Mouse (Mus musculus): Measurements from ENCODE around the gene Mtif3.
A peak's percentile ranks its signal among the peaks of the same experiment; 100 is the strongest.

The Mtif3 gene

DNA sequence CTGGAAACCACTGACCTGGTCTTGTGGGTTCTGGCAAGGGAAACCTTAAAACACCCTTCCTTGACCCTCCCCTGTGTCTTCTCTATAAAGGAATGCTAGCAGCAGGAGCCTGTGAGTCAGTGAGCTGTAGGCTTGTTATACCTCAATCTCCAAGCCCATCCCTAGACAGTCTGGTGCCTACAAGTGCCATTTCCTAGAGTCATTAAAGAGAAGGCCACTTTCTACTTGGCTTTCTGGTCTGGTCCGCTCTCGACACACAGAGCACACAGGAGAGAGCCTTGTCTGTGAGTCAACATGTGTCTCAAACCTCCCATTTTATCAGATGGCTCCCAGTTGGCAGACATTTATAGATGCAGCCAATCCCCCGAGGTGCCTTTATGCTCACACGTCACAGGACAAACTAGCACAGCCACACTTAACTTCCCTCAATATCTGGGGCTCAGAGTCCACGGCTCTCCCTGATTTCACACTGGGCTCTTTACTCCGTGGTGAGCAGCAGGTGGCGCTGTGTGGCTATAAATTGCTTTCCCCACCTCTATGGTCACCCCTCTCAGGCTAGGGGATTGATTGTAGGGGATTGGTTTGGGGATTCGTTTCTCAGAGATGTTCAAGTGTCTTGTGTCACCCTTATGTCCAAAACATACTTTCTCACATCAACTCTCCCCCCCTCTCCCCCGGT is 49.4 kb downstream of the Mtif3 start:
- DNase-seq, result peak in 1 of 2 experiments; percentile 9

DNA sequence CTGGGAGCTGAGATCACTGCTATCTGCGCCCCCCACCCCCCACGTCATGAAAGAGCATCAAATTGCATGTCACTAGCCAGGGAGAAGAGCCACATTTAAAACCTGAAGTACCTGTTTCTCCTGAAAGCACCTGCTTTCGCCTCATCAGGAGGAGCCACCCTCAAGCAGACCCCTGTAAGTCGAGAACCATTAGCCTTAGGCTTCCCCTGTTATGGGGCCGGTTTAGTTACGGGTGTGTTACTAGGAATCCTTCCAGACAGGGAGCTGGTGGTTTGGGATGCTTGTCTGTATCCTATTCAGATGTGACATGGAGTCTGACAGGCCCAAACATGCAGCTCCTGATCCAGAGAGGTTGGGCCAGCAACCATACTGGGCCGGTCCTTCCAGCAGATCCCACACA is 50.2 kb downstream of the Mtif3 start:
- DNase-seq, result no peak

DNA sequence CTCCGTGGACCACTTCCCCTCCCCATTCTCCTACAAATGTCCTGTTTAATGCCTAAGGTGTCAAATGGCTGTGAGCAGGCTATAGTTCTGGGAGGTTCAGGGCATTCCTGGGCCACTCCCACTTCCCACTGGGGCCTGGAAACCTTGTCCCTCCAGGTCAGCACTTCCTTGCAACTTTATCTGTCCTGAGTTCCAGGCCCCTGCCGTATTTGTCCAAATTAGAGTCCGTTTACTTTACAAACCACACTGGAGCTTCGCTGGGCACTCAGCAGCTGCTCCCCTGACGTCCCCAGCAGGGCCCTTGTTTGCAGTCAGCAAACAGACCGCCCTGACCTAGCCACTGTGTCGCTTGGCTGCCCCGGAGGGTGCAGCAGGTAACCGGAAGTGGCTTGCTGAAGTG is 51.4 kb downstream of the Mtif3 start:
- no peak for DNase-seq

DNA sequence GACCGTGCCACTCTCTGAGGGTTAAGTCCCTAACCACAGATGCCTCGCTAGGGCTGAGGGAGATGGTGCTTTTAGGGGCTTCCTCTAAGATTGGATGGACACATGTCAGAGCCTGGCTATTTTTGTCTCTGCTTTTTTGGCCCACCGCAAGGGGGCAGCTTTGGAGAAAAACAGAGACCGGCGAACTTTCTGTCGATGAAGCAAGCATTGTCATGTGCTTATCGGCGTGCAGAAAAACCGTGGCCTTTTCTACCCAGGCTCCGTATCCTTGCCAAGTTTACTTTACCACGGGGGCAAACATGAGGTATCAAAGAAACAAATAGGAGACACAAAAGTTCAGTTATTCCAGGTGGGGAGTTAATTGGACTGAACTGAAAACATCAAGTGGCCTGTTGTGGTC is 55.0 kb downstream of the Mtif3 start:
- DNase-seq, result no peak

DNA sequence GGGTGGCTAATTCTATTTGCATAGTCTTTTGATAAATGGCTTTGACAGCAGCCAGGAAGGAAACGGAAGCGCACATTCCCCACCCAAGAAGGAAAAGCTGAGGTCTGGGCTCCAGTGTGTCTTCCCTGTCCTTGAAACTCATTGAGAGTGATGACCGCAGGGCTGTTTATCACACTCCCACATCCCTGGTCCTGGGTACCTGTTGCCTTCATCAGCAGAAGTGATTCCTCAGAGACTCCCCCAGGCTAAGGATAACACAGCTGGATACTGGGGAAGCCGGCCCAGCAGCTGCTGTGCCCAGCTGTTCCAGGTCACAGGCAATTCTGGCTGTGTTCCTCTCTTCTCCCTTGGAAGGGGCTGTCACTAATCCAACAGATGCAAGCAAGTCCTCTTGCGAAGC is 56.1 kb downstream of the Mtif3 start:
- no peak for DNase-seq

DNA sequence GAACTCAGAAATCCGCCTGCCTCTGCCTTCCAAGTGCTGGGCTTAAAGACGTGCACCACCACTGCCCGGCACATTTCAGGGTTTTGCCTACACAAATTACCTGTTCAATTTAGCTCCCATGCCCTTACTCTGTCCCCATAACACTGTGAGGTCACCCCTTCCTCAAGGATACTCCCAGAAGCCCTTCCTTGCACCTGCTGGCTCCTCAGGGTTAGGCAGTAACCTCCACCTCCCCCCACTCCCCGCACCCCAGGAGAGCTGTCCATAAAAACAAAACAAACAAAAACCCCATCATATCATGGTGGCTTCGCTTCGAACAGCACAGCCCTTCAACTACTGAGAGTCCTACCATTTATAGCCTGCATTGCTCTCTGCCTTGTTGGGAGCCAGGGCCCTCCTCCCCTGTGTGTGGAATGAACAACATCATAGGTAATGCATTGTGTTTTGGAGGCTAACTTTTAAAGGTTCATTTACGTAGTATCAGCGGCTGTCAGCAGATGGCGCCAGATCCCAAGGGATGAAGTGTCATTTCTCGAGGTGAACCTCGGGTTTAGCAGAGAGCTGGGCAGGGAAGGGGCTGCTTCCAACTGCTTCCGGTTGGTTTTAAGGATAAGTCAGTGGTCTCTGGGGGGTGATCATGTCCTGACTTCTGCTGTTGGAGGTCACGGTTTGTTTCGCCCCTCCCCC is 58.0 kb downstream of the Mtif3 start:
- DNase-seq, result peak; percentile 14 to 30

DNA sequence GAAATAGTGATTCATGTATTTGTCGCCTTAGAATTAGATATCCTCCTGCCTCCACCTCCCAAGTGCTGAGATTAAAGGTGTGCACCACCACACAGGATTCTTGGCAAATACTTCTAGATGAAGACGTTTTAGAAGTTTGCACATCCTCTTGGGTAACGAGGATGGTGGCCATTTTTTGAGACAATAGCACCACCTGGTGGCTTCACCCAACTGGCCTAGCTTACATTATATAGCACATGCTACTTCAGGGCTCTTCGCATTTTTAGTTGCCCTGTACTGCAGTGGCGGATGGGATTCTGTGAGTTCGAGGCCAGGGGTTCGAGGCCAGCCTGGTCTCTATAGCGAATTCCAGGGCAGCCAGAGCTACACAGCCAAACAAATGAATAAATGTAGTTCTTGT is 59.2 kb downstream of the Mtif3 start:
- DNase-seq, result peak in 1 of 2 experiments; percentile 24

All from thymus, adult 18-20 months (tissue).